Mouse (Mus musculus) heart, embryonic 10.5 days (tissue): ENCODE measurements around the gene Slc9a6. TPM values are rescaled to one million over a fixed set of nuclear protein-coding genes. Genes with fewer than 3 reads are reported as not detected.

ENCODE experiments used
- DNase-seq: peaks from one replicate; pipeline ENCODE4 v3.0.0-alpha.2; 2017; ENCODE audit warnings: low spot score
- H3K27ac ChIP-seq: fragments of 300-500 bp; sonication (generic); 2 replicates; pipeline ENCODE4 v1.5.1; 2016; ENCODE audit warnings: mild to moderate bottlenecking
- H3K27me3 ChIP-seq: fragments of 300-500 bp; sonication (generic); 2 replicates; pipeline ENCODE4 v1.6.1; 2016; ENCODE audit warnings: mild to moderate bottlenecking; ENCODE audit not compliant: poor library complexity, insufficient read depth, severe bottlenecking
- H3K36me3 ChIP-seq: fragments of 300-500 bp; sonication (generic); 2 replicates; pipeline ENCODE4 v1.6.1; 2016; ENCODE audit warnings: mild to moderate bottlenecking, moderate library complexity
- H3K4me1 ChIP-seq: fragments of 300-500 bp; sonication (generic); 2 replicates; pipeline ENCODE4 v1.6.1; 2016; ENCODE audit warnings: mild to moderate bottlenecking
- H3K4me3 ChIP-seq: fragments of 300-500 bp; sonication (generic); 2 replicates; pipeline ENCODE4 v1.5.1; 2016; ENCODE audit warnings: mild to moderate bottlenecking, moderate library complexity
- H3K9me3 ChIP-seq: fragments of 300-500 bp; sonication (generic); 2 replicates; pipeline ENCODE4 v1.6.1; 2016; ENCODE audit warnings: mild to moderate bottlenecking, moderate library complexity
- WGBS: fragments of 180-500 bp; shearing (Covaris S2); methylation state at CpG from one replicate; pipeline ENCODE4 v1.1.7; 2016; 5-methylcytosine and 5-hydroxymethylcytosine counted together
- polyA plus RNA-seq: library from polyadenylated mRNA; unstranded; fragments of >200 nt; fragmentation: Nextera tagmentation; extraction: Ambion mirVana; gene quantifications from 2 replicates; pipeline ENCODE4 v1.2.1, GENCODE M21; 2016

Slc9a6 gene
- polyA plus RNA-seq, 1 experiment from 2014 or later = 8.0 TPM

GRCm38 (mm10) chrX:56675556-56675955 is 66.0 kb downstream of the Slc9a6 start:
- H3K9me3 ChIP-seq = no peaks in the 10 kb centered on the region
- no peak overlapping the region for H3K4me3 ChIP-seq
- 76% methylated on average over 6 of the region's 6 CpGs for WGBS
- no peaks in the 10 kb centered on the region for H3K27me3 ChIP-seq
- no peak for DNase-seq
- H3K36me3 ChIP-seq = no peaks in the 10 kb centered on the region
- no peak overlapping the region for H3K27ac ChIP-seq
- H3K4me1 ChIP-seq = peaks cover 3% of the 10 kb centered on the region; the same call in 1 of the 2 replicates

GRCm38 (mm10) chrX:56677736-56678135 is 68.2 kb downstream of the Slc9a6 start:
- peaks cover 3% of the 10 kb centered on the region; the same call in 1 of the 2 replicates for H3K4me1 ChIP-seq
- DNase-seq = no peak
- 59% methylated on average over 6 of the region's 6 CpGs for WGBS

GRCm38 (mm10) chrX:56679066-56679465 is 69.5 kb downstream of the Slc9a6 start:
- WGBS = 76% methylated on average over 6 of the region's 6 CpGs
- Histone ChIP-seq H3K9me3 (no peaks in the 10 kb centered on the region), H3K27ac (no peak overlapping the region), H3K4me1 (peaks cover 3% of the 10 kb centered on the region; the same call in 1 of the 2 replicates), H3K4me3 (no peak overlapping the region), H3K36me3 (no peaks in the 10 kb centered on the region), H3K27me3 (no peaks in the 10 kb centered on the region)
- no peak for DNase-seq

More at GRCm38 (mm10) chrX:56677736-56678135, 68.2 kb downstream of the Slc9a6 start:
- Histone ChIP-seq H3K27ac (no peak overlapping the region), H3K27me3 (no peaks in the 10 kb centered on the region), H3K36me3 (no peaks in the 10 kb centered on the region), H3K4me3 (no peak overlapping the region), H3K9me3 (no peaks in the 10 kb centered on the region)

GRCm38 (mm10) chrX:56682156-56682720 is 72.7 kb downstream of the Slc9a6 start:
- Histone ChIP-seq H3K36me3 (no peaks in the 10 kb centered on the region), H3K4me1 (peaks cover 3% of the 10 kb centered on the region; the same call in 1 of the 2 replicates), H3K27ac (no peak overlapping the region), H3K9me3 (no peaks in the 10 kb centered on the region), H3K4me3 (no peak overlapping the region), H3K27me3 (no peaks in the 10 kb centered on the region)
- WGBS = 39% methylated on average over 1 of the region's 1 CpGs
- DNase-seq = no peak

- H3K27me3 ChIP-seq = no peaks in the 10 kb centered on the region
- no peak overlapping the region for H3K4me3 ChIP-seq
- DNase-seq = no peak
- no peak overlapping the region for H3K27ac ChIP-seq
- no peaks in the 10 kb centered on the region for H3K36me3 ChIP-seq
- no peaks in the 10 kb centered on the region for H3K4me1 ChIP-seq
- H3K9me3 ChIP-seq = no peaks in the 10 kb centered on the region
- 86% methylated on average over 10 of the region's 10 CpGs for WGBS
These were observed 74.0 kb downstream of the Slc9a6 start for GRCm38 (mm10) chrX:56683521-56683920.

- no peaks in the 10 kb centered on the region for H3K27me3 ChIP-seq
- H3K4me1 ChIP-seq = no peaks in the 10 kb centered on the region
- H3K9me3 ChIP-seq = no peaks in the 10 kb centered on the region
- H3K27ac ChIP-seq = no peak overlapping the region
- 92% methylated on average over 6 of the region's 6 CpGs for WGBS
- no peak overlapping the region for H3K4me3 ChIP-seq
- DNase-seq = no peak
- H3K36me3 ChIP-seq = no peaks in the 10 kb centered on the region
These were observed 83.0 kb downstream of the Slc9a6 start for GRCm38 (mm10) chrX:56692554-56692953.

- H3K4me3 ChIP-seq = no peak overlapping the region
- no peaks in the 10 kb centered on the region for H3K36me3 ChIP-seq
- H3K27me3 ChIP-seq = no peaks in the 10 kb centered on the region
- H3K4me1 ChIP-seq = no peaks in the 10 kb centered on the region
- no peak for DNase-seq
- WGBS = 73% methylated on average over 2 of the region's 2 CpGs
- no peak overlapping the region for H3K27ac ChIP-seq
- no peaks in the 10 kb centered on the region for H3K9me3 ChIP-seq
These were observed 85.0 kb downstream of the Slc9a6 start for GRCm38 (mm10) chrX:56694539-56694938.

GRCm38 (mm10) chrX:56697199-56697780 is 87.7 kb downstream of the Slc9a6 start:
- Histone ChIP-seq H3K9me3 (no peaks in the 10 kb centered on the region), H3K27ac (no peak overlapping the region), H3K27me3 (no peaks in the 10 kb centered on the region), H3K4me3 (no peak overlapping the region), H3K4me1 (no peaks in the 10 kb centered on the region), H3K36me3 (no peaks in the 10 kb centered on the region)
- no peak for DNase-seq
- 87% methylated on average over 6 of the region's 6 CpGs for WGBS

- Histone ChIP-seq H3K4me3 (no peak overlapping the region), H3K9me3 (no peaks in the 10 kb centered on the region), H3K27ac (no peak overlapping the region), H3K36me3 (no peaks in the 10 kb centered on the region), H3K4me1 (no peaks in the 10 kb centered on the region), H3K27me3 (no peaks in the 10 kb centered on the region)
- DNase-seq = no peak
- WGBS = 86% methylated on average over 4 of the region's 4 CpGs
These were observed 88.3 kb downstream of the Slc9a6 start for GRCm38 (mm10) chrX:56697886-56698285.

GRCm38 (mm10) chrX:56701261-56701660 is 91.7 kb downstream of the Slc9a6 start:
- DNase-seq = no peak

GRCm38 (mm10) chrX:56703965-56704562 is 94.5 kb downstream of the Slc9a6 start:
- Histone ChIP-seq H3K4me3 (no peak overlapping the region), H3K27me3 (no peaks in the 10 kb centered on the region), H3K4me1 (no peaks in the 10 kb centered on the region), H3K9me3 (no peaks in the 10 kb centered on the region), H3K27ac (no peak overlapping the region), H3K36me3 (no peaks in the 10 kb centered on the region)
- 79% methylated on average over 8 of the region's 8 CpGs for WGBS
- no peak for DNase-seq

More at GRCm38 (mm10) chrX:56701261-56701660, 91.7 kb downstream of the Slc9a6 start:
- Histone ChIP-seq H3K4me1 (no peaks in the 10 kb centered on the region), H3K36me3 (no peaks in the 10 kb centered on the region), H3K4me3 (no peak overlapping the region), H3K27me3 (no peaks in the 10 kb centered on the region), H3K27ac (no peak overlapping the region), H3K9me3 (no peaks in the 10 kb centered on the region)
- 77% methylated on average over 3 of the region's 3 CpGs for WGBS

GRCm38 (mm10) chrX:56708592-56709370 is 99.2 kb downstream of the Slc9a6 start:
- no peak overlapping the region for H3K4me3 ChIP-seq
- H3K36me3 ChIP-seq = no peaks in the 10 kb centered on the region
- H3K27ac ChIP-seq = no peak overlapping the region
- no peak for DNase-seq
- no peaks in the 10 kb centered on the region for H3K9me3 ChIP-seq
- no peaks in the 10 kb centered on the region for H3K4me1 ChIP-seq
- WGBS = 70% methylated on average over 6 of the region's 6 CpGs
- H3K27me3 ChIP-seq = no peaks in the 10 kb centered on the region

GRCm38 (mm10) chrX:56710522-56710921 is 101.0 kb downstream of the Slc9a6 start:
- H3K4me3 ChIP-seq = no peak overlapping the region
- no peaks in the 10 kb centered on the region for H3K9me3 ChIP-seq
- no peaks in the 10 kb centered on the region for H3K4me1 ChIP-seq
- H3K27ac ChIP-seq = no peak overlapping the region
- DNase-seq = no peak
- H3K36me3 ChIP-seq = no peaks in the 10 kb centered on the region
- WGBS = 82% methylated on average over 1 of the region's 1 CpGs
- no peaks in the 10 kb centered on the region for H3K27me3 ChIP-seq
